Mouse (Mus musculus): Measurements from ENCODE around the gene Cerk. TPM values are rescaled to one million over a fixed set of nuclear protein-coding genes. Genes with fewer than 3 reads are reported as not detected.
"Not testable (repeated sequence)": the region's sequence is repeated elsewhere in the genome, so short reads cannot be mapped to it uniquely, and the experiment has no call there.

Gene Cerk
- polyA plus RNA-seq, 1 experiment = 38.2 TPM

DNA sequence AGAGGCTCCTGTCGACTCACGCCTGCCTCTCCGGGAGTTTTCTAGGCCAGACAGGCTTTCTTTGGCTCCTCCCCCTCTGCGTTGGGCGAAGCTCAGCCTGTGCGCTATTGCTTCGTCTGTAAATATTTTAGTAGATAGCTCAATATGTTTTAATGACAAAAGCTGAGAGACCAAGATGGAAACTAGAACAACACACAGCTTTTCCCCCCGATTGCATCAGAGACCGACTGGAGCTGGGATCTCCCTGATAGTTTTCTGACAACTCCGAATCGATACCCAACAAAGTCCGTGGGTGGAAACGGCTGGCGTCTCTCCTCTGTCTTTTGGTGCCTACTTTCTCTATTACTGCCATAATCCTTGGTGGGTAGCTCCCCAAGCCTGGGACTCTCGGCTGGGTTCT, 83.6 kb downstream of the Cerk start:
- TF ChIP-seq CTCF (IDR thresholded peaks at IDR 0.05; ENCODE audit: insufficient read depth, low read length) (no peak), POLR2A (IDR thresholded peaks at IDR 0.05; ENCODE audit: borderline replicate concordance, extremely low read depth, low read depth, low read length) (no peak)
- DNase-seq = no peak
- WGBS = 91% methylated on average over 15 of the region's 15 CpGs

DNA sequence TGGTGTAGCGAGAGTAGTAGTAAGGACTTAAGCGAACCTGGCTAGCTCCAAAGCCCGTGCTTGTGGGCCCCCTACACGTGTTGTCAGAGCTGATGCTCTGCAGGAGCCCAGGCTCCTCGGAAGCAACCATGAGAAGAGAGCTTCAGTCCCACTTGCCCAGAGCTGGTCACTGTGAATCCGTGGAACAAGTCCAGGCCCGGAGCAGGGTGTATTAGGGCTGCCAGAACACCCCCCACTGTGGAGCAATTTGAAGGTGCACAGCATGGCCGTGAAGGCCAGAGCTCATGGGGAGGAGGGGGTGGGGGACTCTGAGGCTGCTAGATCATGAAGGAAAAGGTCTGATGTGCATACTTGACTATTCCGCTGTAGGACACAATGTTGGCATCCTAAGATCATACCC, 84.4 kb downstream of the Cerk start:
- 84% methylated on average over 9 of the region's 9 CpGs for WGBS

More for the DNA sequence above, 83.6 kb downstream of the Cerk start:
- Histone ChIP-seq H3K4me1 (ENCODE audit: control insufficient read depth, insufficient read depth, low read length) (no peaks in the 10 kb centered on the region), H3K4me3 (replicated peaks; ENCODE audit: extremely low read depth, low read depth, low read length) (no peak overlapping the region)

DNA sequence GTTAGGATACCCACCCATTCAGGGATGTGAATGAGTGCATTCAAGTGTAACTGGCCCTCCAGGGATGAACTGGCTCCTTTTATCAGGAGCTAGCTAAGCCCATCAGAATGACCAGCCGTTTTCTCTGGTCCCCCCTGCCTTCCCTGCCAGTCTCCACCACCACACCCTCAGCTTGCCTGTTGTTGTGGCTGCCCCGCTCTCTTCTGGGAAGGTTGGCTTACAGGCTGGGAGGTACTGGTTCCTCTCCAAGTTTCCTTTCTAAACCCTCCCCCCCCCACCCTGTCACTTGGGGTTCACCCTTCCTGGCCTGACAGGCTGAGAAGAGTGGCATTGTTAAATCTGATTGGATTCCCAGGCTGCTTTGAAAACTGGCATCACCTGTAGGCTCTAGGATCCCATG, 88.1 kb downstream of the Cerk start:
- TF ChIP-seq POLR2A (IDR thresholded peaks at IDR 0.05; ENCODE audit: borderline replicate concordance, extremely low read depth, low read depth, low read length) (no peak), CTCF (IDR thresholded peaks at IDR 0.05; ENCODE audit: insufficient read depth, low read length) (no peak)
- WGBS = 57% methylated on average over 2 of the region's 2 CpGs
- Histone ChIP-seq H3K4me1 (ENCODE audit: control insufficient read depth, insufficient read depth, low read length) (no peaks in the 10 kb centered on the region; the same call in 1 of the 2 replicates), H3K4me3 (replicated peaks; ENCODE audit: extremely low read depth, low read depth, low read length) (no peak overlapping the region)
- DNase-seq = no peak

More for the DNA sequence above, 84.4 kb downstream of the Cerk start:
- Histone ChIP-seq H3K4me1 (ENCODE audit: control insufficient read depth, insufficient read depth, low read length) (no peaks in the 10 kb centered on the region), H3K4me3 (replicated peaks; ENCODE audit: extremely low read depth, low read depth, low read length) (no peak overlapping the region)
- DNase-seq = no peak
- TF ChIP-seq POLR2A (IDR thresholded peaks at IDR 0.05; ENCODE audit: borderline replicate concordance, extremely low read depth, low read depth, low read length) = no peak
- TF ChIP-seq CTCF (IDR thresholded peaks at IDR 0.05; ENCODE audit: insufficient read depth, low read length) = no peak

DNA sequence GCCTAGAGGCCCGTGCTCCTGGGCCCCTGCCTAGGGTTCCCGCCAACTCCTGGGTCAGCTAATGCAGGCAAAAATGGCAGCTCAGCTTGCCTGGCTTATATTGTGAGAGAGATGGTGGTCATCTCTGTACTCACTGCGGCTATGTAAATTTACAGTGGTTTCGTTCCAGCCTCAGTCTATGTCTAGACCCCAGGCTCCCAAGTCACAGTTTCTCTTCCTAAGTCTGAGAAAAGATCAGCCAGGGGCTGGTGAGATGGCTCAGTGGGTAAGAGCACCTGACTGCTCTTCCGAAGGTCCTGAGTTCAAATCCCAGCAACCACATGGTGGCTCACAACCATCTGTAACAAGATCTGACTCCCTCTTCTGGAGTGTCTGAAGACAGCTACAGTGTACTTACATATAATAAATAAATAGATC, 89.3 kb downstream of the Cerk start:
- WGBS = 92% methylated on average over 5 of the region's 5 CpGs
- H3K4me3 ChIP-seq (replicated peaks; ENCODE audit: extremely low read depth, low read depth, low read length); DNase-seq: not testable (repeated sequence)

DNA sequence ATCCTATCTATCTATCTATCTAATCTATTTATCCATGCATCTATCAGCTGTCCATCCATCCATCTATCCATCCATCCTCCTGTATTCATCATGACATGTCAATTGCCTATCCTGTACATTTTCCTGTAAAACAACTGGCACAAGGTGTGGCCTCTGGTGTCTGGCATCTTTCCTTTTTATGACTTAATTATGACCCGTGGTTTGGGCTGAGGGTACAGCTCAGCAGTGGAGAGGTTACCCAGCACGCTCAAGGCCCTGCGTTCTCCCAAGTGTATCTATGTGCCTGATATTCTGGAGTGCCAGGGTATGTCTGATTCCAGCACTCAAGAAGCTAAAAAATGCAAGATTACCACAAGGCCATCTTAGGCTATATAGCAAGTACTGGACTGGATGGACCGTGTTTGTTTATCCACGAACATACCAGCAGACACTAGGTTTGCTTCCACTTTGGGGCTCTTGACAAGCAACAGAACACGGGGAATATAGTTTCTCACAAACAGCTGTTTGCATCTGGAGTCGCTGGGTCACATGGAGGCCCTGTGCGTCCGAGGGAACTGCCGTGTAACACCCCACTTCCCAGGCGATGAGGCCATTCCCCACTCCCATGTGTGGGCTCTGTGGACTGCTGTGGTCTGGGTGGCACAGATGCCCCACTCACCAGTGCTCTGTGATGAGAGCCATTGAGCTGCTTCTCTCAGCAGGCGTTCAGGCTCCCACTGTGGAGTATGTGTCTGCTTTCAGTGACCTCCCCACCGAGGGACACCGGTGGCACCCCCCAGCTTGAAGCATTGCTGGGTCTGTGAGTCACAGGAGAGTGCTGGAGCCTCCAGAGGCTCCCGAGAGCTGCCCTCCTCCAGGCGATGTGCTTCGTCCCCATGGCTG, 90.0 kb downstream of the Cerk start:
- TF ChIP-seq POLR2A (IDR thresholded peaks at IDR 0.05; ENCODE audit: borderline replicate concordance, extremely low read depth, low read depth, low read length) (no peak), CTCF (IDR thresholded peaks at IDR 0.05; ENCODE audit: insufficient read depth, low read length) (no peak)
- no peak for DNase-seq
- no peak overlapping the region for H3K4me3 ChIP-seq (replicated peaks; ENCODE audit: extremely low read depth, low read depth, low read length)
- H3K4me1 ChIP-seq (ENCODE audit: control insufficient read depth, insufficient read depth, low read length) = peaks cover 14% of the 10 kb centered on the region
- 81% methylated on average over 17 of the region's 17 CpGs for WGBS

More for the DNA sequence above, 89.3 kb downstream of the Cerk start:
- H3K4me1 ChIP-seq (ENCODE audit: control insufficient read depth, insufficient read depth, low read length) = not testable (repeated sequence)

DNA sequence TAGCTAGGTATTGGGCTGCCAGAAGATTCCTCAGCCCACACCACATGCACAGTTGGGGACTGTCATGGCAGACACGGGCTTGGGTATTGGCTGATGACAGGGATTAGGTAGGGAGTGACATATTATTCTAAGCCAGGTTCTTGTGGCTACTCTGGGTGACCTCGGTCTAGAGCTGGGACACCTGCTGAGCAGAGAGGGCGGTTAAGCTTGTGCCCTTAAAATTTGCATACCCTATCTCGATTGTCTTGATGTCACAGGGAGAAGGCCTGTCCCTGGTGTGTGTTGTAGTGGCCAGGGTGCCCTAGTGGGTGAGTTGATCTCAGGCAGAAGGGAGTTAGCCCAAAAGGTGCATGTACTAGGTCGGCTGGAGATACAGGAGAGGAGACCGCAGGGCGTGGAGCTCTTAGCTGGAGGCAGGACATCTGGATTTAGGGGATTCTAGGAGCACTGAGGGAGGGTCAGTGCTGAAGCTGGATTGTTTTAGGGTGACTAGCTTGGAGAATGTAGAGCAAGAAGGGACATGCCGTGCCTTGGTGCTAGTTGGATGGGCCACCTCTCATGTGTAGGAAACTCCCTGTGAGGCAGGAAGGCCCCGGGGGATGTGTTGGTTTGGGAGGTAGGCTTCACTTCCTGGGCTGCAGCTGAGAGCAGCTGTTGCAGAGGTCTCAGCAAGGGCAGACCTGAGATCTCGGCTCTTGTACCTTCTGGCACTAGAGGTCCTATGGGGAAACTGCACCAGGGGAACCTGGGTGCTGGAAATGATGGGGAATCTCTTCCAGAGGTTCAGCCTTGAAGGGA, 91.4 kb downstream of the Cerk start:
- WGBS = 75% methylated on average over 10 of the region's 10 CpGs
- H3K4me1 ChIP-seq (ENCODE audit: control insufficient read depth, insufficient read depth, low read length) = peaks cover 23% of the 10 kb centered on the region
- no peak for DNase-seq
- TF ChIP-seq CTCF (IDR thresholded peaks at IDR 0.05; ENCODE audit: insufficient read depth, low read length) (no peak), POLR2A (IDR thresholded peaks at IDR 0.05; ENCODE audit: borderline replicate concordance, extremely low read depth, low read depth, low read length) (no peak)
- H3K4me3 ChIP-seq (replicated peaks; ENCODE audit: extremely low read depth, low read depth, low read length) = no peak overlapping the region

DNA sequence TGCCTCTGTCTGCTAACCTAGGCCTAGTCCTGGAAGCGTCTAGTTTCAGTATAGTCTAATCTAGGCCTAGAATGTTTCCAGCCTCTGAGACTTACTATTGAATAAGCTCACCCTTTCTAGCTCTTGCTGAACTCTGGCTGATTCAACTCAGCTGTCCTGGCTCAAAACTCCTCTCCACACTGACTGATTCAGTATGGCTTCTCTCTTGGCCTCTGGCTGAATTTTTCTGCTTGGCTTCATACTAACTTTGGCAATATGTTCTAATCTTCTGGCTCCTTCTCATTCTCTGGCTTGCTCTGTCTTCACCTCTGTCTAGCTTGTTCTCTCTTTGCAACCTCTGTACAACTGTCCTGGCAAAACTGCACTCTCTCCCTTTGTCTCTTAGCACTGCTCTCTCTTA, 92.7 kb downstream of the Cerk start:
- no peak for TF ChIP-seq POLR2A (IDR thresholded peaks at IDR 0.05; ENCODE audit: borderline replicate concordance, extremely low read depth, low read depth, low read length)
- TF ChIP-seq CTCF (IDR thresholded peaks at IDR 0.05; ENCODE audit: insufficient read depth, low read length) = no peak
- Histone ChIP-seq H3K4me3 (replicated peaks; ENCODE audit: extremely low read depth, low read depth, low read length) (no peak overlapping the region), H3K4me1 (ENCODE audit: control insufficient read depth, insufficient read depth, low read length) (peaks cover 26% of the 10 kb centered on the region)
- 79% methylated on average over 1 of the region's 1 CpGs for WGBS
- DNase-seq = no peak

DNA sequence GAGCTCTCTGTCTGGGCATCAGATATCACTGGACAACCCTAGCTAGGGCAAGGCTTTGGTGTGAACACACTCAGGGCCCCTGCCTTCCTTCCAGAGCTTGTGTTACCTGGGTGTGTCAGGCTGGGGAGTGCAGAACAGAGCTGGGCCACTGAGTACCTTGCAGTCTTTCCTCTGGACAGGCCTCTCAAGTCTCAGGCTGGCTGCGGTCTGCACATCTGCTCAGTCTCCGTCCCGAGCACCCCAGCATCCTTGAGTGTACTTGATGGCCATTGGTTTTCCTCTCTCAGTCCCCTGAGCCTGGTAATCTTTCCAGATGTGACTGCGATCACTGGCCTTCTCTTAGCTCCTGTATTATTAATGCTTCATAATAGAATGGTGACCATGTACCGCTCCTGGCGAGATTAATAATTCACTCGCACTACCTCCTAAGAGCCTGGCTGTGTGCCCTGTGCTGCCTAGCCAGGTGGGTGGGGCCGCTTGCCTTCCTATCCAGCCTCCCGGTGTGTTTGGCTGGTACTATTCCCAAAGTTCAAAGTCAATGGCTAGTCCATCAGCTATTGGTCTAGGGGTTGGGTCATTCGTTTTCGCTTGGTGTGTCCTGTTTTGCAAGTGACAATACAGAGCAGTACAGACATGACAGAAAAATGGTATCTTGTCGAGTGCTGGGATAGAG, 93.8 kb downstream of the Cerk start:
- TF ChIP-seq CTCF (IDR thresholded peaks at IDR 0.05; ENCODE audit: insufficient read depth, low read length) = no peak
- no peak for TF ChIP-seq POLR2A (IDR thresholded peaks at IDR 0.05; ENCODE audit: borderline replicate concordance, extremely low read depth, low read depth, low read length)
- H3K4me3 ChIP-seq (replicated peaks; ENCODE audit: extremely low read depth, low read depth, low read length) = no peak overlapping the region
- peaks cover 26% of the 10 kb centered on the region for H3K4me1 ChIP-seq (ENCODE audit: control insufficient read depth, insufficient read depth, low read length)
- 62% methylated on average over 12 of the region's 12 CpGs for WGBS
- DNase-seq = peak; percentile 65

DNA sequence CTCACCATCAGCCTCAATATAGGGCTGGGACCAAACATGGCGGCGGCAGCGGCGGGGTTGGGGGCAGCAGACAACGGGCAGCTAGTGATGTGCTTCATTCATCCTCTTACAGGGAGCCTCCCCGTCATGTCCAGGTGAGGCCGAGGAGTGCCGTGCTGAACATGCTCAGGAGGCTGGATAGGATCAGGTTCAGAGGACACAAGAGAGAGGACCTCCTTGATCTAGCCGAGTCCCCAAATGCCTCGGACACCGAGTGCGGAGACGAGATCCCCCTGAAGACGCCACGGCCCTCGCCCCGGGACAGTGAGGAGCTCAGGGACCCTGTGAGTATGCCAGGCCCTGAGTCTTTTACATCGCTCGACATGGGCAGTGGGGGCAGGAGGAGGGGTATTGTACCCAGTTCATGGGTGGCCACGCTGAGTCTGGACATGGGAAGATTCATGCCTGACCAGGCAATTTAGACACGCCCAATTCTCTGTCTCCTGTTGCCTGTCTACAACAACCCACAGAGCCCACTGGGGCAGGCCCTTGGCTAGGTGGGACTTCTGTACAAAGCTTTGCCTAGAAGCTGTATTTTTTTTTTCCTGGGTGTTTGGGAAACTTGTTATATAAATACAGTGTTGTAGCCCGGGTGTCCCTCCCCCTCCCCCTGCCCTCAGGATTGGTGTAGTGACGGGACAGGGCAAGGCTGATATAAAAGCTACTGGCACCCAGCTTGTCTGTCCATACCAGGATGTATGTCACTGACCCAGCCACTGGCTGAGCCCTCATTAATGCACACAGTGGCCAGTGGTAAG, 94.5 kb downstream of the Cerk start:
- H3K4me1 ChIP-seq (ENCODE audit: control insufficient read depth, insufficient read depth, low read length) = peaks cover 29% of the 10 kb centered on the region

More for the DNA sequence above, 94.5 kb downstream of the Cerk start:
- TF ChIP-seq POLR2A (IDR thresholded peaks at IDR 0.05; ENCODE audit: borderline replicate concordance, extremely low read depth, low read depth, low read length) (no peak), CTCF (IDR thresholded peaks at IDR 0.05; ENCODE audit: insufficient read depth, low read length) (no peak)
- no peak for DNase-seq
- 94% methylated on average over 23 of the region's 23 CpGs for WGBS
- H3K4me3 ChIP-seq (replicated peaks; ENCODE audit: extremely low read depth, low read depth, low read length) = no peak overlapping the region

Measured in lung, adult 2 months (tissue).